Mouse (Mus musculus) R1 (cell line): ENCODE measurements around the gene Ccdc113.
"Not testable (repeated sequence)": the region's sequence is repeated elsewhere in the genome, so short reads cannot be mapped to it uniquely, and the experiment has no call there.

Source experiments
- DNase-seq: peaks from one replicate; pipeline ENCODE4 v3.0.0-alpha.2; 2018; ENCODE audit warnings: low read depth, low spot score

Gene Ccdc113

GRCm38 (mm10) chr8:95602168-95602567 lies 68.3 kb downstream of the Ccdc113 start:
- DNase-seq, result no peak

GRCm38 (mm10) chr8:95606509-95606908 lies 72.6 kb downstream of the Ccdc113 start:
- not testable (repeated sequence) for DNase-seq

DNA sequence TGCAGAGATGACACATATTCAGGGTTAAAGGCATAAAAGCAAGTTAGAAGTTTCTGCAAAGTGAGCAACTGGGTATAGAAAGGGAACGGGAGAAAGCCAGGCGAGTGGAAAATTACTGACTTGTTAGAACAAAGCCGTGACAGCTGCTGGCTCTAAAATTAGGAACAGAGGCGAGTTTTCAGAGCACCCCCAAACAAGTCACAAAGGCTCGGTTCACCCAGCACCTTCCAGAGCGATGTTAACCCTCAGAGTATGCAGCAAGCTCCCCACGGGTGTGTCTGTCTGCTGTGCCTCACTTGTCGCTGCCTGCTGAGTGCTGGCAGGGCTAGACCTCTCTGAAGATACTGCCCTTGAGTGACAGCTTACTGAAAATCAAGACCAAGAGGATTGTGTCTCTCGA lies 73.3 kb downstream of the Ccdc113 start:
- DNase-seq, result no peak
